Mouse (Mus musculus) C2C12 (cell line): ENCODE data around the gene Ttc4. TPM values are rescaled to one million over a fixed set of nuclear protein-coding genes. Genes with fewer than 3 reads are reported as not detected.

Source experiments
- H3K27me3 ChIP-seq: one replicate; pipeline ENCODE4 v1.6.1; 2011; ENCODE audit not compliant: control insufficient read depth, insufficient read depth, insufficient read length
- H3K36me3 ChIP-seq: one replicate; pipeline ENCODE4 v1.6.1; 2011; ENCODE audit not compliant: control insufficient read depth, insufficient read depth
- H3K4me3 ChIP-seq: one replicate; pipeline ENCODE4 v1.5.1; 2011; ENCODE audit warnings: mild to moderate bottlenecking, control low read depth; ENCODE audit not compliant: poor library complexity, insufficient read depth, severe bottlenecking
- H3K79me2 ChIP-seq: one replicate; pipeline ENCODE4 v1.6.1; 2011; ENCODE audit not compliant: control insufficient read depth, insufficient read depth
- H3K79me3 ChIP-seq: one replicate; pipeline ENCODE4 v1.6.1; 2011; ENCODE audit warnings: low read depth, control low read depth
- H3ac ChIP-seq: one replicate; pipeline ENCODE3; 2011; ENCODE audit warnings: low read depth; ENCODE audit not compliant: control insufficient read depth, insufficient read length
- CEBPB ChIP-seq: IDR thresholded peaks from one replicate; pipeline ENCODE4 v1.6.1; 2011; ENCODE audit warnings: low read depth, mild to moderate bottlenecking, control low read depth, moderate library complexity
- CTCF ChIP-seq: IDR thresholded peaks from one replicate; pipeline ENCODE4 v1.5.1; 2011; ENCODE audit not compliant: control insufficient read depth, insufficient read depth, insufficient read length
- FOSL1 ChIP-seq: IDR thresholded peaks from one replicate; pipeline ENCODE4 v1.8.0; 2011; ENCODE audit warnings: mild to moderate bottlenecking, low read length; ENCODE audit not compliant: poor library complexity, insufficient read depth, severe bottlenecking
- MAX ChIP-seq: IDR thresholded peaks from one replicate; pipeline ENCODE4 v1.6.1; 2011; ENCODE audit warnings: mild to moderate bottlenecking, control low read depth
- MYOD1 ChIP-seq: IDR thresholded peaks from one replicate; pipeline ENCODE4 v1.6.1; 2011; ENCODE audit warnings: low read depth; ENCODE audit not compliant: control insufficient read depth, insufficient read length
- MYOG ChIP-seq: IDR thresholded peaks from one replicate; pipeline ENCODE4 v1.6.1; 2011; ENCODE audit not compliant: control insufficient read depth, insufficient read length; ENCODE audit errors: extremely low read depth
- USF1 ChIP-seq: IDR thresholded peaks from one replicate; pipeline ENCODE4 v1.6.1; 2011; ENCODE audit warnings: low read depth, mild to moderate bottlenecking, control low read depth, moderate library complexity
- polyA plus RNA-seq: library from polyadenylated mRNA; unstranded; fragments of >200 nt; fragmentation: generic; extraction: Trizol; gene quantifications from one replicate; pipeline ENCODE4 v1.2.1, GENCODE M21; 2012; ENCODE audit warnings: missing spikeins

Gene Ttc4
- polyA plus RNA-seq, 1 experiment, result 24.7 TPM

DNA sequence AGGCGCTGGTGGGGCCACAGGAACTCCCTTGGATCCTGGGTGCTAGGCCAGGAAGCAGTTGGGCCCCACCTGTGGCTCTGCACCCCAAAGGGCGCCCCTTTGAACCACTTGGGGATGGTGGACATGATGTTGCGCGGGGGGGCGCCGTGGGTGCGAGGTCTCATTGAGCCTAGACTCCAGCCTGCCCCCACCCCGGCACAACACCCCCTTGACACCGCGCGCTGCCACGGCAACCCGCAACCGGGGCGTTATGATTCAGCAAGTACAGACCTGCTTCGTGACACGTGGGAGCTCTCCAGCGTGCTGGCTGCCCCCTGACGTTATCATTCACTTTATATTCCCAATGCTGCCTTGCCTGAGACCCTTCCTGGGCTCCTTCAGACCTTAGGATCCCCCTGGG lies 61.7 kb downstream of the Ttc4 start, which contains the start of gene Lexm:
TSS of gene Lexm (minus strand) at position 186 of the 400 bp plus-strand sequence.
- Histone ChIP-seq H3K79me3 (no peaks in the 10 kb centered on the region), H3K36me3 (no peaks in the 10 kb centered on the region), H3ac (no peak within 1 kb of the TSS), H3K79me2 (no peaks in the 10 kb centered on the region), H3K4me3 (no peak within 1 kb of the TSS), H3K27me3 (peaks cover 8% of the 10 kb centered on the region)
- TF ChIP-seq CTCF, result no peak
- no peak for TF ChIP-seq CEBPB

DNA sequence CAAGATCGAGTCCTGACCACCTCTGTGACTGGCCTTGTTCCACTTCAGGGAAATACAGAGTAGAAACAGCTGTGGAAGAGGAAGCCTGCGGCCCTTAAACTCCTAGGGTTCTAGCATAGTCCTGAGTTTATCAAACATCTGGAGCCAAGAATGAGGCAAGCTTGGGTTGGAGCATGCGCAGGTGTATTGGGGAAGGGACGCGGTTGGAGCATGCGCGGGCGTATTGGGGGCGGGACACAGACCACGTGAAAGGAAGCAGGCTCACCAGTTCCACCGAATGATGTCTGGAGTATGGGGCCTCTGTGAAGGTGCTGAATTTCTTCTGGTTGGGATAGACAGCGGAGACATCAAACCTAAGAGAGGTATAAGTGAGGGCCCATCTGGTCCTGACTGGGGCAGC lies 63.1 kb downstream of the Ttc4 start:
- no peak for TF ChIP-seq FOSL1
- Histone ChIP-seq H3K79me2 (no peaks in the 10 kb centered on the region), H3ac (no peak overlapping the region), H3K36me3 (no peaks in the 10 kb centered on the region), H3K27me3 (no peaks in the 10 kb centered on the region), H3K4me3 (no peak overlapping the region), H3K79me3 (no peaks in the 10 kb centered on the region)

DNA sequence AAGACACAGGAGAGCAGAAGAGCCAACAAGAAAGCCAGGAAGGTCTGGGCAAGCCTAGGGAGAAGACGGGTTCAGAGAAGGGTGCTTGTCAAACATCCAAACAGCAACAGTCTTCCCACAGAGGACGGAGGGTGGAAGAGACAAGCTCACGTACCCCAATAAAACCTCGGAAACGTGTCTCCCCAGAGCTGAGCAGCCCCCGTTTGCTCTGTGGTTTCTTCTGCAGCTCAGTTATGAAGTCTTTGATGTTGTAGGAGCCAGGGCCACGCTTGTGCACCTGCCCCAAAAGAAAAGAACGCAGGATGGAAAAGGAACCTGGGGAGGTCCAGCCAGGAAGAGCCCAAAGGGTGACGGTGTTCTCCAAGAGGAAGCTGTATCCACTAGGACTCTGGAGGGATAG lies 63.9 kb downstream of the Ttc4 start:
- Histone ChIP-seq H3K36me3 (no peaks in the 10 kb centered on the region), H3K27me3 (no peaks in the 10 kb centered on the region), H3K79me2 (no peaks in the 10 kb centered on the region), H3ac (no peak overlapping the region), H3K79me3 (no peaks in the 10 kb centered on the region), H3K4me3 (no peak overlapping the region)
- no peak for TF ChIP-seq CEBPB

DNA sequence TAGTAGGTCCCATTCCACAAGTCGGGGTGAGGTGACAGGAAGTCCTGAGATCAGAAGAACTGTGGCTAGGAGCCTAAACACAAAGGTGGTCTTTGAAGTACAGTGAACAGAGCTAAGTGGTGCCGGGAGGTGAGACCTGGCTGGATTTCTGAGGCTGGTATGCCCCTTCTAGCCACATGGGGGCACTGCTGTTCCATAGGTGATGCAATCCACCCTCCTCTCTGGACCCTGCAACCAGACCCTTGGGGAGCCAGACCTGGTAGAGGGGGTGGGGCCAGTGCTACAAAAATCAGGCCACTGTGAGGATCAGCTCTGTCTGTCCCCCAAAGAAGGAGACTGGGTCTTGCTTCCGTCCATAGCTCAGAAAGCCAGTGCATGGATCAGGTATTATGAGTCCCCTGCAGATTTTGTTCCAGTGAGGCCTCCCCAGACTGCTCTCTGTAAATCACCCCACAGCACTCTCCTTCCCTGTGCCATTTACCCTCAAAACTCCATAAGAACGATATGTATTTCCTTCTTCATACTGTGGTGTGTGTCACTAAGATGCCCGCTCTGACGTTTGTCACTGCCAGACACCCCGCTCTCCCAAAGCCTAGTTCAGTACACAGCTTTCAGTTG lies 64.5 kb downstream of the Ttc4 start:
- Histone ChIP-seq H3K79me3 (no peaks in the 10 kb centered on the region), H3K36me3 (no peaks in the 10 kb centered on the region), H3K4me3 (no peak overlapping the region), H3ac (no peak overlapping the region), H3K27me3 (no peaks in the 10 kb centered on the region), H3K79me2 (no peaks in the 10 kb centered on the region)
- TF ChIP-seq CEBPB (peak; percentile 77), MYOG (no peak), FOSL1 (no peak), CTCF (peak; percentile 81), MYOD1 (no peak), USF1 (no peak), MAX (no peak)

DNA sequence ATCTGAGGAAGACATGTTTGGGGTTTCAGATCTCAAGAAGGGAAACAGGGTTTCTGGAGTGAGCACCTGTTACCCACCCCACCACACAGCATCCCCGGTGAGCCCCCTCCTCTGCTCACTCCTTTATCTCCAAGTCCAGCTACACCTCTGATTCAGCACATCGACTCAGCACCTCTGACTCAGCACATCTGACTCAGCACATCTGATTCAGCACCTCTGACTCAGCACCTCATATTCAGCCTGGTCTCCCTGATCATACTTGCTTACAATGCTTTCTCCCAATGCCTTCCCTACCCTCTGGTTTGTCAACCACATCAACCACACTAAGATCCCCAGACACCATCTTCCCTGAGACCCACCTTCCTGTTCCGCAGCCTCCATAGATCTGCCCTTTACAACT lies 65.2 kb downstream of the Ttc4 start:
- Histone ChIP-seq H3K4me3 (no peak overlapping the region), H3ac (no peak overlapping the region), H3K79me3 (no peaks in the 10 kb centered on the region), H3K79me2 (no peaks in the 10 kb centered on the region), H3K27me3 (no peaks in the 10 kb centered on the region), H3K36me3 (no peaks in the 10 kb centered on the region)
- no peak for TF ChIP-seq USF1
- TF ChIP-seq CEBPB, result no peak
- no peak for TF ChIP-seq FOSL1
- TF ChIP-seq MAX, result no peak
- no peak for TF ChIP-seq MYOD1
- TF ChIP-seq CTCF, result no peak
- no peak for TF ChIP-seq MYOG

GRCm38 (mm10) chr4:106613105-106613504 lies 65.6 kb downstream of the Ttc4 start:
- TF ChIP-seq CTCF (no peak), MAX (no peak), FOSL1 (no peak), MYOD1 (no peak), MYOG (no peak), CEBPB (no peak), USF1 (no peak)
- Histone ChIP-seq H3K79me2 (no peaks in the 10 kb centered on the region), H3K4me3 (no peak overlapping the region)

More at GRCm38 (mm10) chr4:106613105-106613504, 65.6 kb downstream of the Ttc4 start:
- Histone ChIP-seq H3K36me3 (no peaks in the 10 kb centered on the region), H3K79me3 (no peaks in the 10 kb centered on the region), H3K27me3 (no peaks in the 10 kb centered on the region), H3ac (no peak overlapping the region)

Other genes with a start within 250 kb of the Ttc4 start
- gene Pcsk9, start 214.6 kb downstream of the Ttc4 start, polyA plus RNA-seq, result 7.3 TPM
- not detected for gene Bsnd, start 186.7 kb downstream of the Ttc4 start, polyA plus RNA-seq
- gene Dhcr24, start 117.9 kb downstream of the Ttc4 start, polyA plus RNA-seq, result 113 TPM
- not detected for gene Lexm, start 61.7 kb downstream of the Ttc4 start, polyA plus RNA-seq
- gene Ttc22, start 56.5 kb downstream of the Ttc4 start, polyA plus RNA-seq, result not detected
- 7.6 TPM for gene Pars2, start 27.9 kb downstream of the Ttc4 start, polyA plus RNA-seq
- not detected for gene Mroh7, start 52.0 kb upstream of the Ttc4 start, polyA plus RNA-seq
- gene Fam151a, start 54.9 kb upstream of the Ttc4 start, polyA plus RNA-seq, result not detected
- 0.54 TPM for gene Acot11, start 126.1 kb upstream of the Ttc4 start, polyA plus RNA-seq
- 74.7 TPM for gene Ssbp3, start 231.8 kb upstream of the Ttc4 start, polyA plus RNA-seq